Mouse (Mus musculus): ENCODE results near the gene Dcaf6. TPM values are rescaled to one million over a fixed set of nuclear protein-coding genes. Genes with fewer than 3 reads are reported as not detected.

The Dcaf6 gene
- 15.9 and 18.9 TPM in 2 replicates for polyA plus RNA-seq (2015; fragmentation: Nextera tagmentation; extraction: Ambion mirVana)

- Histone ChIP-seq H3K27ac (ENCODE audit: low read length) (peak within 1 kb of the TSS; percentile 96), H3K4me3 (ENCODE audit: low read length) (peak within 1 kb of the TSS; percentile 98), H3K9me3 (ENCODE audit: control insufficient read depth, low read length) (no peaks in the 10 kb centered on the region), H3K9ac (ENCODE audit: low read length) (peak within 1 kb of the TSS; percentile 90), H3K27me3 (ENCODE audit: control insufficient read depth, insufficient read depth, low read depth, low read length) (no peaks in the 10 kb centered on the region), H3K36me3 (ENCODE audit: control insufficient read depth, insufficient read depth, low read length) (no peaks in the 10 kb centered on the region), H3K4me1 (replicated peaks; ENCODE audit: control insufficient read depth, insufficient read depth, low read length) (0 out of 2 replicates have a peak, but pooled peaks cover 5% of the 10 kb centered on the region), H3K4me2 (ENCODE audit: low read depth, low read length) (peak within 1 kb of the TSS; percentile 91)
- WGBS: 0% methylated on average over 30 of the region's 37 CpGs
- ATAC-seq (ENCODE audit: low read depth): peak; percentile 93
Observed at GRCm38 (mm10) chr1:165460360-165460800, at the start of gene Dcaf6, which contains the start of gene Mpc2. TSS of gene Dcaf6 (minus strand) at chr1:165460475. TSS of gene Mpc2 (plus strand) at chr1:165460637.

- no peak overlapping the region for H3K4me3 ChIP-seq (ENCODE audit: low read length)
- peaks cover 5% of the 10 kb centered on the region; the same call in 1 of the 2 replicates for H3K4me1 ChIP-seq (replicated peaks; ENCODE audit: control insufficient read depth, insufficient read depth, low read length)
- no peak overlapping the region for H3K27ac ChIP-seq (ENCODE audit: low read length)
- no peaks in the 10 kb centered on the region for H3K27me3 ChIP-seq (ENCODE audit: control insufficient read depth, insufficient read depth, low read depth, low read length)
- no peaks in the 10 kb centered on the region for H3K36me3 ChIP-seq (ENCODE audit: control insufficient read depth, insufficient read depth, low read length)
- WGBS: 81% methylated on average over 6 of the region's 6 CpGs
- no peaks in the 10 kb centered on the region for H3K9me3 ChIP-seq (ENCODE audit: control insufficient read depth, low read length)
- H3K4me2 ChIP-seq (ENCODE audit: low read depth, low read length): no peak overlapping the region
- no peak overlapping the region for H3K9ac ChIP-seq (ENCODE audit: low read length)
- ATAC-seq (ENCODE audit: low read depth): no peak
Observed at GRCm38 (mm10) chr1:165506303-165506702, 46.0 kb upstream of the Dcaf6 start.

- WGBS: 19% methylated on average over 10 of the region's 10 CpGs
- H3K4me2 ChIP-seq (ENCODE audit: low read depth, low read length): no peak overlapping the region
- H3K27ac ChIP-seq (ENCODE audit: low read length): no peak overlapping the region
- H3K9ac ChIP-seq (ENCODE audit: low read length): no peak overlapping the region
- no peaks in the 10 kb centered on the region for H3K27me3 ChIP-seq (ENCODE audit: control insufficient read depth, insufficient read depth, low read depth, low read length)
- no peaks in the 10 kb centered on the region for H3K36me3 ChIP-seq (ENCODE audit: control insufficient read depth, insufficient read depth, low read length)
- no peak overlapping the region for H3K4me3 ChIP-seq (ENCODE audit: low read length)
- no peaks in the 10 kb centered on the region for H3K9me3 ChIP-seq (ENCODE audit: control insufficient read depth, low read length)
- H3K4me1 ChIP-seq (replicated peaks; ENCODE audit: control insufficient read depth, insufficient read depth, low read length): peaks cover 5% of the 10 kb centered on the region; the same call in 1 of the 2 replicates
- peak; percentile 73; the same call in 1 of the 2 replicates for ATAC-seq (ENCODE audit: low read depth)
Observed at GRCm38 (mm10) chr1:165503307-165504024, 43.2 kb upstream of the Dcaf6 start.

- Histone ChIP-seq H3K36me3 (ENCODE audit: control insufficient read depth, insufficient read depth, low read length) (no peaks in the 10 kb centered on the region), H3K4me3 (ENCODE audit: low read length) (no peak overlapping the region), H3K27me3 (ENCODE audit: control insufficient read depth, insufficient read depth, low read depth, low read length) (no peaks in the 10 kb centered on the region), H3K9ac (ENCODE audit: low read length) (no peak overlapping the region), H3K9me3 (ENCODE audit: control insufficient read depth, low read length) (no peaks in the 10 kb centered on the region), H3K4me1 (replicated peaks; ENCODE audit: control insufficient read depth, insufficient read depth, low read length) (peaks cover 5% of the 10 kb centered on the region; the same call in 1 of the 2 replicates), H3K27ac (ENCODE audit: low read length) (no peak overlapping the region), H3K4me2 (ENCODE audit: low read depth, low read length) (no peak overlapping the region)
- no peak for ATAC-seq (ENCODE audit: low read depth)
- 47% methylated on average over 3 of the region's 3 CpGs for WGBS
Observed at GRCm38 (mm10) chr1:165498856-165499255, 38.6 kb upstream of the Dcaf6 start.

GRCm38 (mm10) chr1:165489197-165489596 lies 28.9 kb upstream of the Dcaf6 start:
- H3K36me3 ChIP-seq (ENCODE audit: control insufficient read depth, insufficient read depth, low read length): no peaks in the 10 kb centered on the region
- no peak overlapping the region for H3K4me3 ChIP-seq (ENCODE audit: low read length)
- ATAC-seq (ENCODE audit: low read depth): no peak
- H3K4me1 ChIP-seq (replicated peaks; ENCODE audit: control insufficient read depth, insufficient read depth, low read length): no peaks in the 10 kb centered on the region
- H3K27ac ChIP-seq (ENCODE audit: low read length): no peak overlapping the region
- no peak overlapping the region for H3K4me2 ChIP-seq (ENCODE audit: low read depth, low read length)
- no peaks in the 10 kb centered on the region for H3K9me3 ChIP-seq (ENCODE audit: control insufficient read depth, low read length)
- 67% methylated on average over 4 of the region's 4 CpGs for WGBS
- H3K27me3 ChIP-seq (ENCODE audit: control insufficient read depth, insufficient read depth, low read depth, low read length): no peaks in the 10 kb centered on the region
- no peak overlapping the region for H3K9ac ChIP-seq (ENCODE audit: low read length)

- Histone ChIP-seq H3K9ac (ENCODE audit: low read length) (no peak overlapping the region), H3K27me3 (ENCODE audit: control insufficient read depth, insufficient read depth, low read depth, low read length) (no peaks in the 10 kb centered on the region), H3K4me1 (replicated peaks; ENCODE audit: control insufficient read depth, insufficient read depth, low read length) (no peaks in the 10 kb centered on the region), H3K9me3 (ENCODE audit: control insufficient read depth, low read length) (no peaks in the 10 kb centered on the region), H3K36me3 (ENCODE audit: control insufficient read depth, insufficient read depth, low read length) (peaks cover 5% of the 10 kb centered on the region; the same call in 1 of the 2 replicates), H3K27ac (ENCODE audit: low read length) (no peak overlapping the region), H3K4me3 (ENCODE audit: low read length) (no peak overlapping the region), H3K4me2 (ENCODE audit: low read depth, low read length) (no peak overlapping the region)
- ATAC-seq (ENCODE audit: low read depth): no peak
- 79% methylated on average over 2 of the region's 2 CpGs for WGBS
Observed at GRCm38 (mm10) chr1:165486108-165486507, 25.8 kb upstream of the Dcaf6 start.

GRCm38 (mm10) chr1:165484688-165485233 lies 24.5 kb upstream of the Dcaf6 start, which contains the start of gene Adcy10:
TSS of gene Adcy10 (plus strand) at chr1:165485183.
- H3K4me3 ChIP-seq (ENCODE audit: low read length): no peak within 1 kb of the TSS

GRCm38 (mm10) chr1:165471490-165471889 lies 11.2 kb upstream of the Dcaf6 start:
- H3K36me3 ChIP-seq (ENCODE audit: control insufficient read depth, insufficient read depth, low read length): no peaks in the 10 kb centered on the region
- no peak for ATAC-seq (ENCODE audit: low read depth)
- H3K4me3 ChIP-seq (ENCODE audit: low read length): no peak overlapping the region
- H3K27ac ChIP-seq (ENCODE audit: low read length): no peak overlapping the region
- no peaks in the 10 kb centered on the region for H3K9me3 ChIP-seq (ENCODE audit: control insufficient read depth, low read length)
- no peaks in the 10 kb centered on the region for H3K27me3 ChIP-seq (ENCODE audit: control insufficient read depth, insufficient read depth, low read depth, low read length)
- no peak overlapping the region for H3K4me2 ChIP-seq (ENCODE audit: low read depth, low read length)
- H3K4me1 ChIP-seq (replicated peaks; ENCODE audit: control insufficient read depth, insufficient read depth, low read length): no peaks in the 10 kb centered on the region
- WGBS: 78% methylated on average over 1 of the region's 1 CpGs
- no peak overlapping the region for H3K9ac ChIP-seq (ENCODE audit: low read length)

More at GRCm38 (mm10) chr1:165484688-165485233, 24.5 kb upstream of the Dcaf6 start, which contains the start of gene Adcy10:
- 85% methylated on average over 8 of the region's 8 CpGs for WGBS
- ATAC-seq (ENCODE audit: low read depth): no peak
- Histone ChIP-seq H3K9ac (ENCODE audit: low read length) (no peak within 1 kb of the TSS), H3K27me3 (ENCODE audit: control insufficient read depth, insufficient read depth, low read depth, low read length) (no peaks in the 10 kb centered on the region), H3K27ac (ENCODE audit: low read length) (no peak within 1 kb of the TSS), H3K36me3 (ENCODE audit: control insufficient read depth, insufficient read depth, low read length) (peaks cover 5% of the 10 kb centered on the region; the same call in 1 of the 2 replicates), H3K4me1 (replicated peaks; ENCODE audit: control insufficient read depth, insufficient read depth, low read length) (no peaks in the 10 kb centered on the region), H3K4me2 (ENCODE audit: low read depth, low read length) (no peak within 1 kb of the TSS), H3K9me3 (ENCODE audit: control insufficient read depth, low read length) (no peaks in the 10 kb centered on the region)

GRCm38 (mm10) chr1:165469717-165470116 lies 9.4 kb upstream of the Dcaf6 start:
- H3K9me3 ChIP-seq (ENCODE audit: control insufficient read depth, low read length): no peaks in the 10 kb centered on the region
- no peaks in the 10 kb centered on the region for H3K27me3 ChIP-seq (ENCODE audit: control insufficient read depth, insufficient read depth, low read depth, low read length)
- no peak overlapping the region for H3K27ac ChIP-seq (ENCODE audit: low read length)
- ATAC-seq (ENCODE audit: low read depth): no peak
- H3K4me2 ChIP-seq (ENCODE audit: low read depth, low read length): no peak overlapping the region
- no peaks in the 10 kb centered on the region for H3K36me3 ChIP-seq (ENCODE audit: control insufficient read depth, insufficient read depth, low read length)
- H3K4me1 ChIP-seq (replicated peaks; ENCODE audit: control insufficient read depth, insufficient read depth, low read length): no peaks in the 10 kb centered on the region
- no peak overlapping the region for H3K9ac ChIP-seq (ENCODE audit: low read length)
- H3K4me3 ChIP-seq (ENCODE audit: low read length): no peak overlapping the region

Measured in lung, embryonic 16.5 days (tissue).